Mouse (Mus musculus): ENCODE data around the gene Akap10. TPM values are rescaled to one million over a fixed set of nuclear protein-coding genes. Genes with fewer than 3 reads are reported as not detected.

Gene Akap10
- polyA plus RNA-seq, 2 experiments = 15.8 to 16.9 TPM

GRCm38 (mm10) chr11:61882183-61882582 lies 47.9 kb downstream of the Akap10 start:
- Histone ChIP-seq H3K9ac (ENCODE audit: low read depth, low read length, severe bottlenecking) (no peak overlapping the region), H3K36me3 (ENCODE audit: control insufficient read depth, insufficient read depth, low read length) (peaks cover 54% of the 10 kb centered on the region), H3K4me2 (replicated peaks; ENCODE audit: low read depth, low read length, severe bottlenecking) (no peak overlapping the region), H3K27ac (replicated peaks; ENCODE audit: low read depth, low read length) (no peak overlapping the region), H3K9me3 (ENCODE audit: control insufficient read depth, low read length) (no peaks in the 10 kb centered on the region), H3K4me3 (replicated peaks; ENCODE audit: low read length) (no peak overlapping the region), H3K27me3 (ENCODE audit: control insufficient read depth, insufficient read depth, low read length) (no peaks in the 10 kb centered on the region), H3K4me1 (ENCODE audit: control insufficient read depth, insufficient read depth, low read length) (no peaks in the 10 kb centered on the region)
- DNase-seq (ENCODE audit: low spot score) = peak; percentile 48
- no peak for ATAC-seq (ENCODE audit: low FRiP score, low read depth)
- no peak for TF ChIP-seq POLR2A (IDR thresholded peaks at IDR 0.05; ENCODE audit: borderline replicate concordance, extremely low read depth, insufficient read depth, insufficient read length)
- 62% methylated on average over 5 of the region's 5 CpGs for WGBS

DNA sequence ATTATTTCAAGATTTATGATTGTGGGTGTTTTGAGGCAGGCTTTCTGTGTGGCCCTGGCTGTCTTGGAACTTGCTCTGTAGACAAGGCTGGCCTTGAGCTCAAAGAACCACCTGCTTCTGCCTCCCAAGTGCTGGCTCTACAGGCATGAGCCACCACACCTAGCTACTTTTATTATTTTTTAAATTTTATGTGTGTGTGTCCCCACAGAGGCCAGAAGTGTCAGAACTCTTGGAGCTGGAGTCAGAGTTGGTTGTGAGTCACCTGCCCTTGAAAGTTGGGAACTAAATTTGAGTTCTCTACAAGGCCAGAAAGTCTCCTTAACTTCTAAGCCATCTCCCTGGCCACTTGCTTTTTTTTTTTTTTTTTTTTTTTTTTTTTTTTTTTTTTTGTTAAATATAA lies 50.1 kb downstream of the Akap10 start:
- no peak for TF ChIP-seq POLR2A (IDR thresholded peaks at IDR 0.05; ENCODE audit: borderline replicate concordance, extremely low read depth, insufficient read depth, insufficient read length)
- Histone ChIP-seq H3K4me1 (ENCODE audit: control insufficient read depth, insufficient read depth, low read length) (no peaks in the 10 kb centered on the region), H3K27ac (replicated peaks; ENCODE audit: low read depth, low read length) (no peak overlapping the region), H3K4me3 (replicated peaks; ENCODE audit: low read length) (no peak overlapping the region), H3K9ac (ENCODE audit: low read depth, low read length, severe bottlenecking) (no peak overlapping the region), H3K4me2 (replicated peaks; ENCODE audit: low read depth, low read length, severe bottlenecking) (no peak overlapping the region), H3K27me3 (ENCODE audit: control insufficient read depth, insufficient read depth, low read length) (no peaks in the 10 kb centered on the region), H3K9me3 (ENCODE audit: control insufficient read depth, low read length) (no peaks in the 10 kb centered on the region), H3K36me3 (ENCODE audit: control insufficient read depth, insufficient read depth, low read length) (peaks cover 60% of the 10 kb centered on the region)
- DNase-seq (ENCODE audit: low spot score) = no peak
- ATAC-seq (ENCODE audit: low FRiP score, low read depth) = no peak

DNA sequence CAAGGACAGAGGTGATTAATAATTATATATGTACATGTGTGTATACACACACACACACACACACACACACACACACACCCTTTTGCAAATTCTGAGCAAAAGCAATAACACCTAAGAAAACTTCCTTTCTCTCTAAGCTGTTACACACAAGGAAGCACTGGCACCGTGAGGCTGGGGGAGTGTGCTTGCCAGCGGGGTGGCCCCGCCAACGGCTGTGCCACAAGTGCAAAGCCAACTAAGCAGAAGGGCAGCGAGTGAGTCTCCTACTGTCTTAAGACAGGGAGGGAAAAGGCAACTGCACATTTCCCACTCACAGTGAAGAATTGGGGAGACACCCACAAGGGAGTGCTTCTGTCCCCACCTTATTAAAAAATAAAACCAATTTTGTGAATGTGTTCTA lies 58.2 kb downstream of the Akap10 start:
- Histone ChIP-seq H3K27ac (replicated peaks; ENCODE audit: low read depth, low read length) (no peak overlapping the region), H3K27me3 (ENCODE audit: control insufficient read depth, insufficient read depth, low read length) (no peaks in the 10 kb centered on the region), H3K36me3 (ENCODE audit: control insufficient read depth, insufficient read depth, low read length) (peaks cover 71% of the 10 kb centered on the region), H3K4me3 (replicated peaks; ENCODE audit: low read length) (no peak overlapping the region), H3K4me2 (replicated peaks; ENCODE audit: low read depth, low read length, severe bottlenecking) (no peak overlapping the region), H3K9me3 (ENCODE audit: control insufficient read depth, low read length) (no peaks in the 10 kb centered on the region), H3K9ac (ENCODE audit: low read depth, low read length, severe bottlenecking) (no peak overlapping the region), H3K4me1 (ENCODE audit: control insufficient read depth, insufficient read depth, low read length) (no peaks in the 10 kb centered on the region)
- WGBS = 94% methylated on average over 5 of the region's 5 CpGs
- DNase-seq (ENCODE audit: low spot score) = no peak
- no peak for ATAC-seq (ENCODE audit: low FRiP score, low read depth)
- TF ChIP-seq POLR2A (IDR thresholded peaks at IDR 0.05; ENCODE audit: borderline replicate concordance, extremely low read depth, insufficient read depth, insufficient read length) = no peak

GRCm38 (mm10) chr11:61866856-61867255 lies 63.2 kb downstream of the Akap10 start:
- no peak for ATAC-seq (ENCODE audit: low FRiP score, low read depth)
- H3K27me3 ChIP-seq (ENCODE audit: control insufficient read depth, insufficient read depth, low read length) = no peaks in the 10 kb centered on the region
- H3K9me3 ChIP-seq (ENCODE audit: control insufficient read depth, low read length) = no peaks in the 10 kb centered on the region
- H3K4me2 ChIP-seq (replicated peaks; ENCODE audit: low read depth, low read length, severe bottlenecking) = no peak overlapping the region
- TF ChIP-seq POLR2A (IDR thresholded peaks at IDR 0.05; ENCODE audit: borderline replicate concordance, extremely low read depth, insufficient read depth, insufficient read length) = no peak
- no peak for DNase-seq (ENCODE audit: low spot score)
- H3K36me3 ChIP-seq (ENCODE audit: control insufficient read depth, insufficient read depth, low read length) = peaks cover 32% of the 10 kb centered on the region
- no peak overlapping the region for H3K27ac ChIP-seq (replicated peaks; ENCODE audit: low read depth, low read length)
- no peaks in the 10 kb centered on the region for H3K4me1 ChIP-seq (ENCODE audit: control insufficient read depth, insufficient read depth, low read length)
- H3K4me3 ChIP-seq (replicated peaks; ENCODE audit: low read length) = no peak overlapping the region
- no peak overlapping the region for H3K9ac ChIP-seq (ENCODE audit: low read depth, low read length, severe bottlenecking)

DNA sequence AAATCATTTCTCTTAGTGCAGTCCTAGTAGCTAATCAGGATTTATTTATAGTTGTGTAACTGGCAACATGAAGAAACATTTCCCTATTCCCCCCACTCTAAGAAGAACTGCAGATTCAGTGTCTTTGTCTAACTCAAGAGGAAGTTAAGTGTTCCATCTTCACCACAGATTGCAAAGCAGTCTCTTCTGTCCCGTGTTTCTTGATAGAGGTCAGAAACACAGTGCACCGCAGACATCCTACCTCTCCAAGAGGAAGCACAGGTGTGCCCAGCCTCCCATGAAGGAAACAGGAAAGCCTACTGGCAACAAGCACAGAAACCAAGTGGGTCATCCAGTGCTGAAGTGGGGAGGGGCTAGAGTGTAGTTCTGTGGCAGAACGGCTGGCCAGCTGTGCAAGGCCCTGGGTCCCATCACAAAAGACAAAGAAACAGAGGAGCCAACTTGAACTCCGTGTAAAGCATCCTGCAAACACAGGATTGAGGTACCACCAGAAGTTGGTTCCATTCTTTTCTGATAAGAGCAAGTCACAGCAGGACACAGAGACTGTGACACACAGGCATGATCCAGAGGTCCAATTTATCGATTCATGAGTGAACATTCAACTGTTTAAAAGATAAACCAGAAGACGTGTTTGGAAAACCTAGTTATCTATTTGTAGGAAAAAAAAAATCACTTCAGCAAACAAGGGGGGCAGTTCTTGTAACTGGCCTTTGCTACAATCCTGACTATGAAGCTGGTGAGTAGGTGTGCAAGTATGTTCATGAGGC lies 68.1 kb downstream of the Akap10 start:
- 80% methylated on average over 6 of the region's 6 CpGs for WGBS
- Histone ChIP-seq H3K27ac (replicated peaks; ENCODE audit: low read depth, low read length) (no peak overlapping the region), H3K9ac (ENCODE audit: low read depth, low read length, severe bottlenecking) (no peak overlapping the region), H3K36me3 (ENCODE audit: control insufficient read depth, insufficient read depth, low read length) (no peaks in the 10 kb centered on the region), H3K4me3 (replicated peaks; ENCODE audit: low read length) (no peak overlapping the region), H3K9me3 (ENCODE audit: control insufficient read depth, low read length) (no peaks in the 10 kb centered on the region), H3K4me2 (replicated peaks; ENCODE audit: low read depth, low read length, severe bottlenecking) (no peak overlapping the region), H3K4me1 (ENCODE audit: control insufficient read depth, insufficient read depth, low read length) (no peaks in the 10 kb centered on the region), H3K27me3 (ENCODE audit: control insufficient read depth, insufficient read depth, low read length) (no peaks in the 10 kb centered on the region)
- DNase-seq (ENCODE audit: low spot score) = no peak
- no peak for TF ChIP-seq POLR2A (IDR thresholded peaks at IDR 0.05; ENCODE audit: borderline replicate concordance, extremely low read depth, insufficient read depth, insufficient read length)
- no peak for ATAC-seq (ENCODE audit: low FRiP score, low read depth)

Measured in limb, embryonic 14.5 days (tissue).